ENCODE assay signal across 29 mouse cellular contexts in the genomic region with DNA sequence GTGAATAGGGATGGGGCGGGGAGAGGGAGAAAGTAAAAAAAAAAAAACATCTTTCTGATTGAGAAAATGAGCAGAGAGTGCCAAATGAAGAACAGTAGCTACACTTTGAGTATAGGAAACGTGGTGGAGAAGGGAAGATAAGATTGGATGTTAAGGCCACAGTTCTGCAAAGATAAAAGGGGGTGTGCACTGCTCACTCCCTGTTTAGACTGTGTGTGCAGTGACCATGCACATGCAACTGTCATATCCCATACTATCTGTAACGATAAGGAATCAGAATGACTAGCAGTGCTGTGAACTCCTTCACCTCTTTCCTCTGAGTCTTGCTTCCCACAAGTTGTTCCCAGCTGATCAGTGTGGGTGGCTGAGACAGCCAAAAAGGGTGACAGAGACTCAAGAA. TPM values are rescaled to one million over a fixed set of nuclear protein-coding genes. Genes with fewer than 3 reads are reported as not detected.
"Had no signal": no experiment of that assay in that cellular context is flagged by ENCODE, and none has a peak within 500 bp of the region (broad histone marks: within the 10 kb centered on the region; RNA-seq: fewer than 3 reads in every experiment).

No protein-coding gene starts in this region.

- DNase-seq: kidney, adult 11 months; kidney, adult 8-10 months; kidney, postnatal 10 days; kidney, postnatal 36 days; layer of hippocampus, postnatal 36 days; lung, adult 2 months; lung, postnatal 14 days; lung, postnatal 4 days; right cerebral cortex, adult 18-20 months; right cerebral cortex, postnatal 14 days; right cerebral cortex, postnatal 4 days; thymus, postnatal 25 days had no signal

- H3K4me1 ChIP-seq: kidney, embryonic 15.5 days; midbrain, embryonic 12.5 days; midbrain, embryonic 15.5 days; neural tube, embryonic 12.5 days; neural tube, embryonic 15.5 days had no signal

- H3K9me3 ChIP-seq: kidney, embryonic 15.5 days; midbrain, embryonic 12.5 days; midbrain, embryonic 15.5 days; neural tube, embryonic 12.5 days; neural tube, embryonic 15.5 days had no signal

- ATAC-seq: midbrain, embryonic 15.5 days had no signal

- H3K9ac ChIP-seq: kidney, embryonic 15.5 days; liver, embryonic 14.5 days; midbrain, embryonic 12.5 days; midbrain, embryonic 15.5 days; neural tube, embryonic 12.5 days; neural tube, embryonic 15.5 days had no signal

- H3K4me2 ChIP-seq: kidney, embryonic 15.5 days; midbrain, embryonic 12.5 days; midbrain, embryonic 15.5 days; neural tube, embryonic 12.5 days; neural tube, embryonic 15.5 days had no signal

- H3K27ac ChIP-seq: kidney, embryonic 15.5 days; left cerebral cortex, adult 2 months; liver, embryonic 14.5 days; midbrain, embryonic 12.5 days; midbrain, embryonic 15.5 days; neural tube, embryonic 12.5 days; neural tube, embryonic 15.5 days; stomach, postnatal 0 days had no signal

- H3K4me3 ChIP-seq: kidney, embryonic 15.5 days; left cerebral cortex, adult 2 months; midbrain, embryonic 12.5 days; midbrain, embryonic 15.5 days; neural tube, embryonic 12.5 days; neural tube, embryonic 15.5 days had no signal

- H3K36me3 ChIP-seq: kidney, embryonic 15.5 days; midbrain, embryonic 12.5 days; midbrain, embryonic 15.5 days; neural tube, embryonic 12.5 days; neural tube, embryonic 15.5 days had no signal

- H3K27me3 ChIP-seq: kidney, embryonic 15.5 days; midbrain, embryonic 12.5 days; midbrain, embryonic 15.5 days; neural tube, embryonic 12.5 days; neural tube, embryonic 15.5 days had no signal

RNA-seq across cellular contexts. Expression of gene Olfr459, which starts 17.8 kb away (rescaled TPM):
- total RNA-seq: layer of hippocampus, adult 8-10 months; layer of hippocampus, postnatal 10 days; layer of hippocampus, postnatal 36 days; left cerebral cortex, adult 2 months; left cerebral cortex, postnatal 10 days; left cerebral cortex, postnatal 36 days had no signal
- polyA plus RNA-seq: kidney, embryonic 15.5 days; limb, embryonic 11.5 days; limb, embryonic 14.5 days; liver, embryonic 14.5 days; lung, adult 2 months; lung, embryonic 16.5 days; midbrain, embryonic 12.5 days; midbrain, embryonic 15.5 days; neural tube, embryonic 12.5 days; neural tube, embryonic 15.5 days; stomach, embryonic 14.5 days; stomach, postnatal 0 days; thymus, postnatal 0 days had no signal

RNA-seq across cellular contexts. Expression of gene Kel, which starts 53.1 kb away (rescaled TPM):
- total RNA-seq: layer of hippocampus, adult 8-10 months; layer of hippocampus, postnatal 10 days; layer of hippocampus, postnatal 36 days; left cerebral cortex, adult 2 months; left cerebral cortex, postnatal 10 days; left cerebral cortex, postnatal 36 days had no signal
- polyA plus RNA-seq: lung, adult 2 months had no signal
